Mouse (Mus musculus): ENCODE measurements around the gene Pglyrp2.

Pglyrp2 gene

GRCm38 (mm10) chr17:32424034-32424433 lies at the start of gene Pglyrp2:
Gene Pglyrp2 (minus strand): TSS chr17:32424167.
- DNase-seq (ENCODE audit: low spot score), result no peak

DNA sequence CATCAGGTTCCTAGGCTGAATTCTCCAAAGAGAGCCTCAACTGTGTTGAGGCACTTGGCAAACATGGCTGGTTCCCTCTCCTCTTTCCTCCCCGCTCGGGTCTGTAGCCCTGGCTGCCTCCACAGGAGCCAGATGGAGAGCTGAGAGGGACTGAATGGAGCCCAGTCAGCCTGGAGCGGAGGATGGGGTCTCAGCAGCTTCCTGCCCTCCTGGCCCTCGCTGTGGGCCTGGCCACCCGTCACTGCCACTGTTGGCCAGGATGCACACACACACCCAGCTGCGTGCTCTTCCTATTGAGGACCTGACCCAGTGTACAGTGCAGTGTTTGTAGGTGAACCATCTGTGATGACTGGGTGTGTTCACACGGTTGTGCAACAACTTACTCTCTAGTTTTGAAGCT lies 48.2 kb upstream of the Pglyrp2 start:
- DNase-seq (ENCODE audit: low spot score), result peak; percentile 26

GRCm38 (mm10) chr17:32470795-32471194 lies 46.8 kb upstream of the Pglyrp2 start:
- no peak for DNase-seq (ENCODE audit: low spot score)

DNA sequence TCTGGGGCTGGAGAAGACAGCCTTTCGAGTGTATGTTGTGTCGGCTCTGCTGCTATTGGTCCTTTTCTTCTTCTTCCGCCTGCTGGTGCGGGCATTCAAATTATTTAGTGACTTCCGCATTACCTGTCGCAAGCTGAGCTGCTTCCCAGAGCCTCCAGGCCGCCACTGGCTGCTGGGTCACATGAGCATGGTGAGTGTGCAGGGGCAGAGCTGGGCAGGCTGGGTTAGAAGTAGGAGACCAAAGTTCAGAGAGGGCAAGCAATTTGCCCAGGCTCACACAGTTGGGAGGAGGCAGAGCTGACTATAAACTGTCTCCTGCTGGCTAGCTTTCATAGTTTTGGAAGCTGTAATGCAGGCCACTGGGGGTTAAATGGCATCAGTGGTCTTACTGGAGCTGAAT lies 44.5 kb upstream of the Pglyrp2 start:
- no peak for DNase-seq (ENCODE audit: low spot score)

GRCm38 (mm10) chr17:32454997-32455396 lies 31.0 kb upstream of the Pglyrp2 start:
- no peak for DNase-seq (ENCODE audit: low spot score)

GRCm38 (mm10) chr17:32454188-32454587 lies 30.2 kb upstream of the Pglyrp2 start:
- no peak for DNase-seq (ENCODE audit: low spot score)

DNA sequence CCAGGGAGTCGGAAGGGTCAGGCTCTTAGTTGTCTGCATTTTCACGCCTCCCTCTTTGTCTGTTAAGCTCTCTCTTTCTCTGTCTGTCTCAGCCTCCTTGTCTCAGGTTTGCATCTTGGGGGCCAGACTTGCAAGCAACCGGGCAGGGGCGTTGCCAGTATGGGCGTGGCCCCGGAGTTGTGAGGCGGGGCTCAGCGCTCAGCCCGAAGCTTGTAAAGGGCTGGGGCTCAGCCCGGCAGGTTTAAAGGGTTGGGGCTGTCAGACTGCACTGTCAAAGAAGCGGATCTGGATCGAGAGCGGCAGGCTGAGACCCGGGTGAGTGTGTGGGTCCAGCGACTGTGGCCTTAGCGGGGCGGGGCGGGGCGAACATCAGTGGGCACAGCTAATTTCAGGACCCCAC lies 28.5 kb upstream of the Pglyrp2 start, which contains the start of gene Cyp4f39:
Gene Cyp4f39 (plus strand): TSS at position 242 of the 400 bp plus-strand sequence.
- DNase-seq (ENCODE audit: low spot score), result no peak

DNA sequence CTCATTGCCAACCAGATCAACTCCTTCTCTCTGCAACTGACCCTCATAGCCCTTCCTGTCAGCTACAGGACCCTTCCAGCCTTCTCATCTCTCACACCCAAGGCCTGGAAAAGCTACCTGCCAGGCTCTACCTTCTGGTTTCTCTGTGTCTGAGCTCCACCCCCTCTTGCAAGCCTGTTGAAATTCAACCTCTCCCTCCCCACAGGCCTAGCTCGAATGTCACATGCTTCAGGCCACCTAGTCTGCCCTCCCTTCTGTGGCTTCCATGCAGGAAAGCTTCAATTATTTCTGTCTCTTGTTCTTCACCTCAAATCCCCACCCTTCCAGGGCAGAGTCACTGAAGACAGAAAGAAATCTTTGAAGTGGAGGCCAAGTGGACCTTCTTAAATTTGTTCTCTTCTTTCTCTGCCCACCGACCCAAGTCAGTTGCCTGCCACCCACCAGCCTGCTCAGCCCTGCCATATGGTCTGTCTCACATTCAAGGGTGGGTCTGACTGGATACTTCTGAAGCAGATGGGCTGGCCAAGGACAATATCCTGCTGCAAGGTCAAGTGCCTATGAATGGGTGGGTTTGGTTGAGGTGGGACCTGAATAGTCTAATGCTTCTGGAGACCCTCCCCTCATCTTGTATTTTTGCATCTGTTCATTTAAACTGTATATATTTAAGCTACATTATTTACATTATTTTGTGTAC lies 27.0 kb upstream of the Pglyrp2 start:
- DNase-seq (ENCODE audit: low spot score), result no peak

DNA sequence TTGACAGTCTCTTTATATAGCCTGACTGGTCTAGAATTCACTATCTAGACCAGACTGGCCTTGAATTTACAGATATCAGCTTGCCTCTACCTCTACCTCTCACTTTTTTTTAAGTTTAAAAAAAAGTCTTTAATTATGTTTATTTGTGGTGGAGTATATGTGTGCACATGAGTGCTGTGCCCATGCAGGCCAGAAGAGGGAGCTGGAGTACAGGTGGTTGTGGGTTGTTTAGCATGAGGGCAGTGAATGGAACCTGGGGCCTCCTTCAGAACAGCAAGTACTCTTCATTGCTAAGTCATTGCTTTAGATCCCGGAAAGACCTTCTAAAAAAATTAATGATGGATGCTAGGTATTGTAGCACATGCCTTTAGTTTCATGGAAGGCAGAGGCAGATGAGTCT lies 25.1 kb upstream of the Pglyrp2 start:
- DNase-seq (ENCODE audit: low spot score), result no peak

GRCm38 (mm10) chr17:32447195-32447594 lies 23.2 kb upstream of the Pglyrp2 start:
- no peak for DNase-seq (ENCODE audit: low spot score)

DNA sequence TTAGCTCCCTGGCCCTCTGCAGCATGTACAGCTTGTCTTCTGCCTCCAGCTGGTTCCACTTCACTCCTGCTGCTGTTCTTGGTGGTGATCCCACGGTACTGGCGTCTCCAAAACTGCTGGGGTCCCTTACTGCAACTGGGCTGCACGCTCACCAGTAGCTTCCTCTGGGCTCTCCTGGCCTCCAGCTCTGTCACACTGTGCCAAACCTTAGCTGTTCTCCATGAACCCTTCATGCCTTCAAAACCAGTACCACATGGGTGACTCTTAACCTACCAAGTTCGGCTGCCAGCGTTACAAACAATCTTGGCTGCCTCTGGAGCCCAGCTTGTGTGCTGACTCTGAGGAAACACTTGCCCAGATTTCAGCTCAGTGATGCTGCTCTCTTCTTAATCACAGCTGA lies 21.0 kb upstream of the Pglyrp2 start:
- DNase-seq (ENCODE audit: low spot score), result no peak

- DNase-seq (ENCODE audit: low spot score), result no peak
Measured at GRCm38 (mm10) chr17:32443245-32443644, 19.3 kb upstream of the Pglyrp2 start.

- no peak for DNase-seq (ENCODE audit: low spot score)
Measured at GRCm38 (mm10) chr17:32437106-32437505, 13.1 kb upstream of the Pglyrp2 start.

DNA sequence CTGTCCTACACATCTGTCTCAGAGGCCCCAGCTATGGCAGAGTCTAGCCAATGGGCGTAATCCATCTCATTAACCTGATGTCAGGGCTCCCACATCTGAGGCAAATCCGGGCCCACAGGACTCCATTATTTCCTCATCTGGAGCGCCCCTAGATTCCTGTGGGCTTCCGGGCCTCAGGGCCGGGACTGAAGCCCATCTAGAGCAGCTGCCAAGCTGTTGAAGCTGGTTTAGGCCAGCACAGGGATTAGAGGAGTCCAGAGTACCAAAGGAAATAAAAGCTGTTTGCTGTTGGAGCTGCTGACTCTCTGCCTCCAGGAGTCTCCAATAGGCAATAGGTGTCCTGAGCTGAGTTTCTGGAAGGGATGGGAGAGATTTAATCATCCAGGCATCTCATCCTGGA lies 11.2 kb upstream of the Pglyrp2 start:
- DNase-seq (ENCODE audit: low spot score), result no peak

DNA sequence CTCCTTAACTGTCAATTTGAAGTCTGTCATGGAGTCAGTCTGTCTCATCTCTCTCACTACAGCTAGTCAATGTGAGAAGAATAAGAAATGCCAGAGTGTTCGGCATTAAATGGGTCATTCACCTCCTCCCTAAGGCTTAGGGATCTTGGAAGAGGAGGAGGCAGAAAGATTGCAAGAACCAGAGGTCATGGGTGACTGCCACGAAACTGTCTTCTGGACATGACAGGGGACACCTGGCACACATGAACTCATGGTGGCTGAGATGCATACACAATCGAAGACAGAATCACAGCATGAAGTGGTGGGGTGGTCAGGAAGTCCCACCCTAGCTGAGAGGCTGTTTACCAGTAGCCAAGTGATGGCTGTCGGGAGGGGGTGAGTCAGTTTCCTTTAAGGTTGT lies 10.4 kb upstream of the Pglyrp2 start:
- no peak for DNase-seq (ENCODE audit: low spot score)

GRCm38 (mm10) chr17:32431972-32432371 lies 8.0 kb upstream of the Pglyrp2 start:
- DNase-seq (ENCODE audit: low spot score), result no peak

DNA sequence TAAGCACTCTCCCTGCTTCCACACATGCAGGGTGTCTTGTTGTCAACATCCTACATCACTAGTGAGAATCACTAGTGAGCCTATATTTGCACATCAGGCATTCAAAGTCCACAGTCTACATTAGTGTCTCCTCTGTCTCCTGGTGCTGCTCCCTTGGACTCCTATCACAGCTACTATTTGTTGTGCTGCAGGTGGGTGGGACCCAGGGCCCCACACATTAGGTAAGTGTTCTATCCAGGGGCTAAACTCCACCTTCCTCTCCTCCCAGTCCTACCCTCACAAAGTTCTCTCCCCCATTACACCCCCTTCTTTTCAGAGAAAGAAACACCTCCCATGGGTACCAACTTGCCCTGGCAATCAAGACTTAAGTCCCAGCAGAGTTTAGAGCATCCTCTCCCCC lies 2.6 kb upstream of the Pglyrp2 start:
- DNase-seq (ENCODE audit: low spot score), result no peak

GRCm38 (mm10) chr17:32420781-32421180 lies 3.2 kb downstream of the Pglyrp2 start:
- no peak for DNase-seq (ENCODE audit: low spot score)

DNA sequence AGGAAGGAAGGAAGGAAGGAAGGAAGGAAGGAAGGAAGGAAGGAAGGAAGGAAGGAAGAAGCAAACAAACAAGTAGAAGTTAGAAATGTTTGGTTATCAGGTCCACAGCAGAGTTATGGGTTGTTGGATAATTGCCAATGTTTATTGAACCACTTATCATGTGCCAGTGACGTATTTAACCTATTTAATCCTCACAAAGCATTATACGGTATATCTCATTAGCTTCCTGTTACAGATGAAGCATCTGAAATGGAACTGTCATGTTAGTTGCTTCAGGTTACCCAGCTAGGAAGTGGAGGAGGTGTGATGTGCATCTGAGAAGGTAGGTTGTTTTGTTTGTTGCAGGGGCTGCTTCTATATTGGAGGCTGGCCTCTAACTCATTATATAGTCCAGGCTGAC lies 4.0 kb downstream of the Pglyrp2 start:
- DNase-seq (ENCODE audit: low spot score), result no peak

GRCm38 (mm10) chr17:32416771-32417170 lies 7.2 kb downstream of the Pglyrp2 start:
- DNase-seq (ENCODE audit: low spot score), result no peak

GRCm38 (mm10) chr17:32415417-32416020 lies 8.4 kb downstream of the Pglyrp2 start:
- DNase-seq (ENCODE audit: low spot score), result no peak

GRCm38 (mm10) chr17:32411898-32412297 lies 12.1 kb downstream of the Pglyrp2 start:
- no peak for DNase-seq (ENCODE audit: low spot score)

- no peak for DNase-seq (ENCODE audit: low spot score)
Measured at GRCm38 (mm10) chr17:32403417-32403816, 20.6 kb downstream of the Pglyrp2 start, which contains the start of gene Rasal3. Gene Rasal3 (minus strand): TSS chr17:32403583.

DNA sequence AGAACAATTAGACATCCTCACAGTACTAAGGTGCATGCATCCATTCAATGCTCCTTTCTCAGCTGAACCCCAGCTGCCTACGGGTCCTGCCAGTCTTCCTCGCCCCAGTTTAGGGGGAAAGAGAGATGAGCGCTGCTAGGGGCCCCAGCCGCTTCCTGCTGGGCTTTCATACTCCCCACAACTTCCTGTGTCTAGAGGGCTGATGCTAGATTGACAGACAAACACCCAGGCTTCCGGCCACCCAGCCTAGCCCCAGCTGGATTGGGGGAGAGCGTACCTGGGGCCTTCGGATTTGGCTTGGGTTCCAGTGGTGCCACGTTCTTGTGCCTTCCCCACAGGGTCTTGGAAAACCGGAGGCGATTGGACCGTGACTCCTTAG lies 21.2 kb downstream of the Pglyrp2 start:
- no peak for DNase-seq (ENCODE audit: low spot score)

All from layer of hippocampus, adult 11-12 months (tissue).